8 mouse cellular contexts compared by ENCODE assay signal in the genomic region with DNA sequence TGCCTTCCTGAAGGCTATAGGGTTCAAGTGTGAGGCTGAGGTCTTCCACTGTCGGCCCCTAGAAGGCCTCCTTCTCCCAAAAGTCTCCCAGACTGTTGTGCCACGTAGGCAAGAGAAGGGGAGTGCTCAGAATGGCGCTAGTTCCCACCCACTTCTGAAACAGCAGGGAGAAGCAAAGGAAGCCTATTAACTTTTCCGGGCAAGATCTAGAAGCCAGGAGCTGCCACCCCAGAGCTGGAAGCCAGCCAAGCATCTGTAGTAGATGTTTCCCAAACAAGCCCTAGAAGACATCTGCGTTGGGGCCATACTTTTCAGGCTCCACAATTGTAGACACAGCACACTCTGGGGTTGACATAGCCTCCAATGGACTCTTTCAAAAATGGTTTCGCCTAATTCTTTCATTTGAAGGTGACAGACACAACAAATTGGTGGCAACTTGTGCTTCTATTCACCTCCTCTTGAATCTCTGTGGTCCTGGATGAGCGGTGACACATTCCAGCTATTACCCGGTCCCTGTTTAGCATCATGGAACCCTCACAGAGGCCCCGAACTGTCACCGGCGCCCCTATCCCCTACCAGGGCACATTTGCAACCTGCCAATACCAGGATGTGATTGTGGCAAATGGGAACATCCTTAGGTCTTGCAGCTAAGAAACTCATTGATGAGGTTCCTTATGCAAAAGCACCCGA. TPM values are rescaled to one million over a fixed set of nuclear protein-coding genes. Genes with fewer than 3 reads are reported as not detected.
DNase-seq lines count a peak whose midpoint lies in the region; ATAC-seq lines count a peak whose summit lies in the region.

No protein-coding gene starts in this region.

- DNase-seq in hindbrain, embryonic 10.5 days (ENCODE audit: low spot score) = no peak
- DNase-seq in hindbrain, embryonic 11.5 days (ENCODE audit: low spot score) = no peak
- no peak for DNase-seq in hindbrain, embryonic 14.5 days (ENCODE audit: low spot score)
- peak; percentile 59 for DNase-seq in skeletal muscle tissue, adult 2 months (ENCODE audit: low read depth, low spot score)
- DNase-seq in cerebellum, adult 9-10 months = no peak
- DNase-seq in right cerebral cortex, adult 2 months (ENCODE audit: low spot score in 2 of 2) = no peak

- peak overlapping the region; percentile 70 for H3K4me3 ChIP-seq in hindbrain, embryonic 10.5 days
- H3K4me3 ChIP-seq in hindbrain, embryonic 11.5 days (ENCODE audit: low read depth, low read length) = no peak overlapping the region; the same call in 1 of the 2 replicates
- H3K4me3 ChIP-seq in forebrain, embryonic 16.5 days (replicated peaks; ENCODE audit: low read length) = peak overlapping the region; percentile 65; the same call in 1 of the 2 replicates
- H3K4me3 ChIP-seq in hindbrain, embryonic 14.5 days (replicated peaks; ENCODE audit: low read length) = peak overlapping the region; percentile 64
- H3K4me3 ChIP-seq in limb, embryonic 15.5 days = peak overlapping the region; percentile 66

- H3K27ac ChIP-seq in hindbrain, embryonic 10.5 days = no peak overlapping the region
- no peak overlapping the region for H3K27ac ChIP-seq in hindbrain, embryonic 11.5 days (ENCODE audit: low read depth, low read length)
- H3K27ac ChIP-seq in forebrain, embryonic 16.5 days (ENCODE audit: low read length) = no peak overlapping the region
- no peak overlapping the region for H3K27ac ChIP-seq in hindbrain, embryonic 14.5 days
- H3K27ac ChIP-seq in limb, embryonic 15.5 days = peak overlapping the region; percentile 92

- ATAC-seq in hindbrain, embryonic 11.5 days (ENCODE audit: low FRiP score) = no peak
- no peak for ATAC-seq in forebrain, embryonic 16.5 days
- ATAC-seq in hindbrain, embryonic 14.5 days (ENCODE audit: low FRiP score) = no peak
- no peak for ATAC-seq in limb, embryonic 15.5 days (ENCODE audit: insufficient number of reproducible peaks, low FRiP score, low TSS enrichment, low read depth)

- no peak overlapping the region for H3K4me2 ChIP-seq in hindbrain, embryonic 11.5 days (replicated peaks; ENCODE audit: low read depth, low read length)
- peak overlapping the region; percentile 99 for H3K4me2 ChIP-seq in forebrain, embryonic 16.5 days (ENCODE audit: low read length)
- peak overlapping the region; percentile 100 for H3K4me2 ChIP-seq in hindbrain, embryonic 14.5 days (replicated peaks)
- H3K4me2 ChIP-seq in limb, embryonic 15.5 days = peak overlapping the region; percentile 95

- no peaks in the 10 kb centered on the region for H3K9me3 ChIP-seq in hindbrain, embryonic 10.5 days
- no peaks in the 10 kb centered on the region for H3K9me3 ChIP-seq in hindbrain, embryonic 11.5 days (ENCODE audit: control insufficient read depth, low read length)
- no peaks in the 10 kb centered on the region for H3K9me3 ChIP-seq in forebrain, embryonic 16.5 days (ENCODE audit: control insufficient read depth, low read length)
- H3K9me3 ChIP-seq in hindbrain, embryonic 14.5 days (ENCODE audit: control insufficient read depth, low read length) = no peaks in the 10 kb centered on the region
- H3K9me3 ChIP-seq in limb, embryonic 15.5 days = no peaks in the 10 kb centered on the region

- H3K4me1 ChIP-seq in hindbrain, embryonic 10.5 days (replicated peaks) = peaks cover 40% of the 10 kb centered on the region
- H3K4me1 ChIP-seq in hindbrain, embryonic 11.5 days (replicated peaks; ENCODE audit: control insufficient read depth, insufficient read depth, low read length) = no peaks in the 10 kb centered on the region
- peaks cover 30% of the 10 kb centered on the region for H3K4me1 ChIP-seq in forebrain, embryonic 16.5 days (replicated peaks; ENCODE audit: control insufficient read depth, insufficient read depth, low read length)
- no peaks in the 10 kb centered on the region; the same call in 1 of the 2 replicates for H3K4me1 ChIP-seq in hindbrain, embryonic 14.5 days (replicated peaks; ENCODE audit: control insufficient read depth, insufficient read depth, low read length)
- H3K4me1 ChIP-seq in limb, embryonic 15.5 days = peaks cover 14% of the 10 kb centered on the region; the same call in 1 of the 2 replicates

- H3K27me3 ChIP-seq in hindbrain, embryonic 10.5 days (ENCODE audit: insufficient read depth, poor library complexity, severe bottlenecking) = no peaks in the 10 kb centered on the region
- no peaks in the 10 kb centered on the region for H3K27me3 ChIP-seq in hindbrain, embryonic 11.5 days (ENCODE audit: control insufficient read depth, insufficient read depth, low read length)
- no peaks in the 10 kb centered on the region for H3K27me3 ChIP-seq in forebrain, embryonic 16.5 days (replicated peaks; ENCODE audit: control insufficient read depth, insufficient read depth, low read length)
- no peaks in the 10 kb centered on the region for H3K27me3 ChIP-seq in hindbrain, embryonic 14.5 days (ENCODE audit: control insufficient read depth, insufficient read depth, low read length)
- H3K27me3 ChIP-seq in limb, embryonic 15.5 days = no peaks in the 10 kb centered on the region

- no peak overlapping the region for H3K9ac ChIP-seq in hindbrain, embryonic 11.5 days (ENCODE audit: low read depth, low read length)
- H3K9ac ChIP-seq in forebrain, embryonic 16.5 days (replicated peaks; ENCODE audit: low read depth, low read length) = no peak overlapping the region
- H3K9ac ChIP-seq in hindbrain, embryonic 14.5 days = no peak overlapping the region
- H3K9ac ChIP-seq in limb, embryonic 15.5 days = peak overlapping the region; percentile 76; the same call in 1 of the 2 replicates

- no peaks in the 10 kb centered on the region for H3K36me3 ChIP-seq in hindbrain, embryonic 10.5 days
- no peaks in the 10 kb centered on the region for H3K36me3 ChIP-seq in hindbrain, embryonic 11.5 days (ENCODE audit: control insufficient read depth, insufficient read depth, low read length)
- H3K36me3 ChIP-seq in forebrain, embryonic 16.5 days (ENCODE audit: control insufficient read depth, insufficient read depth) = no peaks in the 10 kb centered on the region
- H3K36me3 ChIP-seq in hindbrain, embryonic 14.5 days (replicated peaks; ENCODE audit: control insufficient read depth, insufficient read depth) = no peaks in the 10 kb centered on the region
- peaks cover 13% of the 10 kb centered on the region for H3K36me3 ChIP-seq in limb, embryonic 15.5 days

- 73% methylated on average over 12 of the region's 12 CpGs for WGBS in hindbrain, embryonic 10.5 days
- 79% methylated on average over 12 of the region's 12 CpGs for WGBS in hindbrain, embryonic 11.5 days
- 50% methylated on average over 12 of the region's 12 CpGs for WGBS in forebrain, embryonic 16.5 days
- WGBS in hindbrain, embryonic 14.5 days = 74% methylated on average over 12 of the region's 12 CpGs
- 44% methylated on average over 12 of the region's 12 CpGs for WGBS in limb, embryonic 15.5 days

RNA-seq across cellular contexts. Expression of a gene that starts 1.4 kb away (rescaled TPM):
- polyA plus RNA-seq in hindbrain, embryonic 10.5 days (2016; fragmentation: Nextera tagmentation; extraction: Ambion mirVana) = 4.6 and 5.0 TPM in 2 replicates
- polyA plus RNA-seq in hindbrain, embryonic 11.5 days (2014; fragmentation: Nextera tagmentation; extraction: Ambion mirVana) = 5.8 and 7.5 TPM in 2 replicates
- polyA plus RNA-seq in forebrain, embryonic 16.5 days (2015; fragmentation: Nextera tagmentation; extraction: Ambion mirVana) = 12.1 and 13.5 TPM in 2 replicates
- 12.0 and 13.6 TPM in 2 replicates for polyA plus RNA-seq in hindbrain, embryonic 14.5 days (2014; fragmentation: Nextera tagmentation; extraction: Ambion mirVana)
- 26.3 and 26.8 TPM in 2 replicates for polyA plus RNA-seq in limb, embryonic 15.5 days (2015; fragmentation: Nextera tagmentation; extraction: Ambion mirVana)
